Comparison of ENCODE assay signal across 18 mouse cellular contexts in the genomic region with DNA sequence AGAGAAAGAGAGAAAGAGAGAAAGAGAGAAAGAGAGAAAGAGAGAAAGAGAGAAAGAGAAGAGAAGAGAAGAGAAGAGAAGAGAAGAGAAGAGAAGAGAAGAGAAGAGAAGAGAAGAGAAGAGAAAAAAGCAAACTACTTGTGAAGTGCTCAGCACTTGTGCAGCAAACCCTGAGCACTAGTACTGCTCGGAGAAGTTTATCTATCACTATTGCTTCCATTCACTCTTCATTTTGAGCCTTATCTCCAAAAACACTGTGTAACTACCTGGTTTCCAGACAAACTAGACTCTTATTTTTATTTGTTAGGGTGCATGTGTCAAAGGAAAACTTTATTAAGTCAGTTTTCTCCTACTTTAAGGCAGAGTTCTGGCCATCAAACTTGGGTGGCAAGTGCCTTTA. TPM values are rescaled to one million over a fixed set of nuclear protein-coding genes. Genes with fewer than 3 reads are reported as not detected.
"Had no signal": no experiment of that assay in that cellular context is flagged by ENCODE, and none has a peak within 500 bp of the region (broad histone marks: within the 10 kb centered on the region; RNA-seq: fewer than 3 reads in every experiment).

No protein-coding gene starts in this region.

- ATAC-seq: intestine, postnatal 0 days; lung, postnatal 0 days had no signal

- H3K4me1 ChIP-seq: limb, embryonic 10.5 days had no signal

- H3K9ac ChIP-seq: limb, embryonic 13.5 days; lung, embryonic 14.5 days had no signal

- DNase-seq: kidney, adult 2 months; kidney, postnatal 25 days; layer of hippocampus, adult 9-11 months; layer of hippocampus, postnatal 36 days; lung, embryonic 14.5 days; midbrain, embryonic 14.5 days; right cerebral cortex, postnatal 4 days; thymus, postnatal 25 days had no signal

- H3K27ac ChIP-seq: kidney, postnatal 0 days; layer of hippocampus, adult 2 months; limb, embryonic 10.5 days; limb, embryonic 13.5 days; macrophage; stomach, postnatal 0 days had no signal

- H3K9me3 ChIP-seq: limb, embryonic 10.5 days; limb, embryonic 13.5 days; megakaryocyte, embryonic 14.5 days had no signal

- H3K4me3 ChIP-seq: layer of hippocampus, adult 2 months; limb, embryonic 10.5 days; limb, embryonic 13.5 days; megakaryocyte, embryonic 14.5 days had no signal

- H3K27me3 ChIP-seq: limb, embryonic 13.5 days; megakaryocyte, embryonic 14.5 days had no signal

- H3K4me2 ChIP-seq: limb, embryonic 13.5 days; lung, embryonic 14.5 days; midbrain, embryonic 11.5 days had no signal

RNA-seq across cellular contexts. Expression of a gene that starts 51.2 kb away (rescaled TPM):
- polyA plus RNA-seq: macrophage had no signal
